Mouse (Mus musculus): ENCODE measurements around the gene Aff4. TPM values are rescaled to one million over a fixed set of nuclear protein-coding genes. Genes with fewer than 3 reads are reported as not detected.

Gene Aff4
- polyA plus RNA-seq, 1 experiment: 0.13 TPM

GRCm38 (mm10) chr11:53430670-53431346 lies 80.2 kb downstream of the Aff4 start, which contains the start of the genes Uqcrq and Gdf9:
Gene Uqcrq (minus strand): TSS chr11:53430831.
Gene Gdf9 (plus strand): TSS chr11:53431023.
- Histone ChIP-seq H3K4me1 (ENCODE audit: control insufficient read depth) (peaks cover 53% of the 10 kb centered on the region), H3K4me3 (replicated peaks) (peak within 1 kb of the TSS; percentile 99), H3K27me3 (ENCODE audit: control insufficient read depth) (no peaks in the 10 kb centered on the region), H3K36me3 (ENCODE audit: control insufficient read depth) (peaks cover 30% of the 10 kb centered on the region), H3K9me3 (ENCODE audit: control insufficient read depth, low read length) (no peaks in the 10 kb centered on the region)
- TF ChIP-seq TAL1 (IDR thresholded peaks at IDR 0.05; ENCODE audit: low read length) (no peak), GATA1 (IDR thresholded peaks at IDR 0.05; ENCODE audit: low read length) (no peak)

- no peak for TF ChIP-seq TAL1 (IDR thresholded peaks at IDR 0.05; ENCODE audit: low read length)
- peak; percentile 31; the same call in 1 of the 2 replicates for TF ChIP-seq GATA1 (IDR thresholded peaks at IDR 0.05; ENCODE audit: low read length)
- H3K36me3 ChIP-seq (ENCODE audit: control insufficient read depth): peaks cover 27% of the 10 kb centered on the region
- H3K9me3 ChIP-seq (ENCODE audit: control insufficient read depth, low read length): no peaks in the 10 kb centered on the region
- H3K4me3 ChIP-seq (replicated peaks): peak overlapping the region; percentile 99
- peaks cover 55% of the 10 kb centered on the region for H3K4me1 ChIP-seq (ENCODE audit: control insufficient read depth)
- no peaks in the 10 kb centered on the region for H3K27me3 ChIP-seq (ENCODE audit: control insufficient read depth)
Observed at GRCm38 (mm10) chr11:53431347-53432056, 80.9 kb downstream of the Aff4 start.

- Histone ChIP-seq H3K36me3 (ENCODE audit: control insufficient read depth) (peaks cover 15% of the 10 kb centered on the region), H3K27me3 (ENCODE audit: control insufficient read depth) (no peaks in the 10 kb centered on the region), H3K9me3 (ENCODE audit: control insufficient read depth, low read length) (no peaks in the 10 kb centered on the region), H3K4me3 (replicated peaks) (no peak overlapping the region), H3K4me1 (ENCODE audit: control insufficient read depth) (peaks cover 55% of the 10 kb centered on the region)
- TF ChIP-seq GATA1 (IDR thresholded peaks at IDR 0.05; ENCODE audit: low read length) (no peak; the same call in 1 of the 2 replicates), TAL1 (IDR thresholded peaks at IDR 0.05; ENCODE audit: low read length) (no peak)
Observed at GRCm38 (mm10) chr11:53433057-53433456, 82.4 kb downstream of the Aff4 start.

- Histone ChIP-seq H3K9me3 (ENCODE audit: control insufficient read depth, low read length) (no peaks in the 10 kb centered on the region), H3K36me3 (ENCODE audit: control insufficient read depth) (no peaks in the 10 kb centered on the region), H3K4me3 (replicated peaks) (no peak overlapping the region), H3K4me1 (ENCODE audit: control insufficient read depth) (peaks cover 37% of the 10 kb centered on the region), H3K27me3 (ENCODE audit: control insufficient read depth) (no peaks in the 10 kb centered on the region)
- TF ChIP-seq TAL1 (IDR thresholded peaks at IDR 0.05; ENCODE audit: low read length) (no peak), GATA1 (IDR thresholded peaks at IDR 0.05; ENCODE audit: low read length) (no peak)
Observed at GRCm38 (mm10) chr11:53435504-53435903, 84.9 kb downstream of the Aff4 start.

- Histone ChIP-seq H3K4me1 (ENCODE audit: control insufficient read depth) (peaks cover 34% of the 10 kb centered on the region), H3K27me3 (ENCODE audit: control insufficient read depth) (no peaks in the 10 kb centered on the region), H3K9me3 (ENCODE audit: control insufficient read depth, low read length) (no peaks in the 10 kb centered on the region), H3K36me3 (ENCODE audit: control insufficient read depth) (no peaks in the 10 kb centered on the region), H3K4me3 (replicated peaks) (no peak overlapping the region)
- TF ChIP-seq TAL1 (IDR thresholded peaks at IDR 0.05; ENCODE audit: low read length) (no peak), GATA1 (IDR thresholded peaks at IDR 0.05; ENCODE audit: low read length) (no peak)
Observed at GRCm38 (mm10) chr11:53436338-53436737, 85.7 kb downstream of the Aff4 start.

- H3K4me1 ChIP-seq (ENCODE audit: control insufficient read depth): peaks cover 14% of the 10 kb centered on the region
- no peak overlapping the region for H3K4me3 ChIP-seq (replicated peaks)
- H3K9me3 ChIP-seq (ENCODE audit: control insufficient read depth, low read length): no peaks in the 10 kb centered on the region
- H3K27me3 ChIP-seq (ENCODE audit: control insufficient read depth): no peaks in the 10 kb centered on the region
- TF ChIP-seq TAL1 (IDR thresholded peaks at IDR 0.05; ENCODE audit: low read length) (no peak), GATA1 (IDR thresholded peaks at IDR 0.05; ENCODE audit: low read length) (no peak)
- H3K36me3 ChIP-seq (ENCODE audit: control insufficient read depth): no peaks in the 10 kb centered on the region
Observed at GRCm38 (mm10) chr11:53441921-53442320, 91.3 kb downstream of the Aff4 start.

- no peak overlapping the region for H3K4me3 ChIP-seq (replicated peaks)
- TF ChIP-seq GATA1 (IDR thresholded peaks at IDR 0.05; ENCODE audit: low read length): no peak
- no peak for TF ChIP-seq TAL1 (IDR thresholded peaks at IDR 0.05; ENCODE audit: low read length)
- peaks cover 14% of the 10 kb centered on the region for H3K4me1 ChIP-seq (ENCODE audit: control insufficient read depth)
- no peaks in the 10 kb centered on the region for H3K9me3 ChIP-seq (ENCODE audit: control insufficient read depth, low read length)
- H3K36me3 ChIP-seq (ENCODE audit: control insufficient read depth): no peaks in the 10 kb centered on the region
- H3K27me3 ChIP-seq (ENCODE audit: control insufficient read depth): no peaks in the 10 kb centered on the region
Observed at GRCm38 (mm10) chr11:53443861-53444260, 93.2 kb downstream of the Aff4 start.

GRCm38 (mm10) chr11:53445562-53445961 lies 94.9 kb downstream of the Aff4 start:
- H3K27me3 ChIP-seq (ENCODE audit: control insufficient read depth): peaks cover 14% of the 10 kb centered on the region
- H3K36me3 ChIP-seq (ENCODE audit: control insufficient read depth): no peaks in the 10 kb centered on the region
- H3K4me3 ChIP-seq (replicated peaks): no peak overlapping the region
- H3K9me3 ChIP-seq (ENCODE audit: control insufficient read depth, low read length): no peaks in the 10 kb centered on the region
- TF ChIP-seq GATA1 (IDR thresholded peaks at IDR 0.05; ENCODE audit: low read length) (no peak), TAL1 (IDR thresholded peaks at IDR 0.05; ENCODE audit: low read length) (no peak)
- H3K4me1 ChIP-seq (ENCODE audit: control insufficient read depth): peaks cover 14% of the 10 kb centered on the region

- Histone ChIP-seq H3K9me3 (ENCODE audit: control insufficient read depth, low read length) (no peaks in the 10 kb centered on the region), H3K36me3 (ENCODE audit: control insufficient read depth) (no peaks in the 10 kb centered on the region), H3K4me1 (ENCODE audit: control insufficient read depth) (peaks cover 14% of the 10 kb centered on the region), H3K27me3 (ENCODE audit: control insufficient read depth) (peaks cover 20% of the 10 kb centered on the region), H3K4me3 (replicated peaks) (no peak overlapping the region)
- TF ChIP-seq GATA1 (IDR thresholded peaks at IDR 0.05; ENCODE audit: low read length): no peak
- TF ChIP-seq TAL1 (IDR thresholded peaks at IDR 0.05; ENCODE audit: low read length): no peak
Observed at GRCm38 (mm10) chr11:53446183-53446582, 95.5 kb downstream of the Aff4 start.

Measured in erythroblast, embryonic 14.5 days (primary cell).